Mouse (Mus musculus): ENCODE measurements around the gene Shd.
"Not testable (repeated sequence)": the region's sequence is repeated elsewhere in the genome, so short reads cannot be mapped to it uniquely, and the experiment has no call there.

DNA sequence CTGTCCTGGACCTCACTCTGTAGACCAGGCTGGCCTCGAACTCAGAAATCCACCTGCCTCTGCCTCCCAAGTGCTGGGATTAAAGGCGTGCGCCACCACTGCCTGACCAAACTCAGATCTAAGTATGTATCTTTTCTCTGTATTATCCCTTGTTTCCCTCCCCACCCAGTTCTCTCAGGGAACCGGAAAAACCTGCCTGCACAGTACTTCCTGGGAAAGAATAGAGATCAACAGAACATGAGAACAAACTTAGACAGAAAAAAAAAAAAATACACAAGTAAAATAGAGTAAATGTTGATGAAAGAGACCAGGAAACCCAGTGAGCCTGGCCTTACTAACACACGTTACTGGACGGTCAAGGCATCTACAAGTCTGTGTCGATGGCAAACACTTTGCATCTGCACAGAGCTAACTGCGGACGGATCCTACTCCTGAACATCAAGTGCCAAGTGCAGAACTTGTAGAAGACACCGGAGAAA, 25.8 kb upstream of the Shd start:
- not testable (repeated sequence) for TF ChIP-seq GATA1 (IDR thresholded peaks at IDR 0.05; ENCODE audit: borderline replicate concordance, low read length); FLI1 (IDR thresholded peaks at IDR 0.05; ENCODE audit: low read length)
